ENCODE assay signal across 31 mouse cellular contexts in genomic region chr6:113712718-113713117, GRCm38 (mm10). TPM values are rescaled to one million over a fixed set of nuclear protein-coding genes. Genes with fewer than 3 reads are reported as not detected.
DNase-seq lines count a peak whose midpoint lies in the region; ATAC-seq and TF ChIP-seq lines count a peak whose summit lies in the region.
"Had no signal": no experiment of that assay in that cellular context is flagged by ENCODE, and none has a peak within 500 bp of the region (broad histone marks: within the 10 kb centered on the region; RNA-seq: fewer than 3 reads in every experiment).

No protein-coding gene starts in this region.

- no peaks in the 10 kb centered on the region for H3K27me3 ChIP-seq in intestine, embryonic 16.5 days (replicated peaks; ENCODE audit: control insufficient read depth, insufficient read depth, low read length)
- no peaks in the 10 kb centered on the region for H3K27me3 ChIP-seq in small intestine, adult 2 months (ENCODE audit: control insufficient read depth, insufficient read depth, low read length)
- no peaks in the 10 kb centered on the region for H3K27me3 ChIP-seq in hindbrain, embryonic 10.5 days (ENCODE audit: insufficient read depth, poor library complexity, severe bottlenecking)
- H3K27me3 ChIP-seq: CH12.LX; embryonic facial prominence, embryonic 13.5 days; embryonic facial prominence, embryonic 15.5 days; forebrain, embryonic 12.5 days; Patski had no signal

- no peak for DNase-seq in gastrocnemius, adult 18-20 months (ENCODE audit: low spot score)
- DNase-seq in hindbrain, embryonic 10.5 days (ENCODE audit: low spot score), result no peak
- DNase-seq: adrenal gland, adult 8-10 months; adrenal gland, postnatal 14 days; adrenal gland, postnatal 36 days; B cell, adult 2 months; cerebellum, adult 11 months; cerebellum, adult 18-20 months; cerebellum, adult 8-10 months; cerebellum, adult 9-11 months; cerebellum, postnatal 14 days; cerebellum, postnatal 36 days; embryo, embryonic 11 days had no signal

- H3K9ac ChIP-seq in intestine, embryonic 16.5 days (ENCODE audit: low read depth, low read length), result no peak overlapping the region
- H3K9ac ChIP-seq: embryonic facial prominence, embryonic 13.5 days; embryonic facial prominence, embryonic 15.5 days; forebrain, embryonic 12.5 days had no signal

- H3K4me1 ChIP-seq in bone marrow macrophage, adult 2 months (ENCODE audit: control insufficient read depth, insufficient read depth, low read length), result peaks cover 44% of the 10 kb centered on the region
- peaks cover 10% of the 10 kb centered on the region; the same call in 1 of the 2 replicates for H3K4me1 ChIP-seq in intestine, embryonic 16.5 days (ENCODE audit: control insufficient read depth, insufficient read depth, low read length)
- peaks cover 15% of the 10 kb centered on the region; the same call in 1 of the 2 replicates for H3K4me1 ChIP-seq in small intestine, adult 2 months (ENCODE audit: control insufficient read depth, insufficient read depth, insufficient read length, low read length)
- no peaks in the 10 kb centered on the region for H3K4me1 ChIP-seq in hindbrain, embryonic 10.5 days (replicated peaks)
- H3K4me1 ChIP-seq: embryonic facial prominence, embryonic 13.5 days; embryonic facial prominence, embryonic 15.5 days; forebrain, embryonic 10.5 days; forebrain, embryonic 12.5 days had no signal

- peak overlapping the region; percentile 11 for H3K27ac ChIP-seq in bone marrow macrophage, adult 2 months (ENCODE audit: insufficient read depth, low read depth, low read length)
- H3K27ac ChIP-seq in intestine, embryonic 16.5 days (ENCODE audit: low read length), result peak overlapping the region; percentile 26
- peak overlapping the region; percentile 75 for H3K27ac ChIP-seq in small intestine, adult 2 months (ENCODE audit: insufficient read depth, low read depth, low read length)
- no peak overlapping the region for H3K27ac ChIP-seq in hindbrain, embryonic 10.5 days
- H3K27ac ChIP-seq: embryonic facial prominence, embryonic 13.5 days; embryonic facial prominence, embryonic 15.5 days; forebrain, embryonic 10.5 days; forebrain, embryonic 12.5 days had no signal

- ATAC-seq in intestine, embryonic 16.5 days, result peak; percentile 56; the same call in 1 of the 2 replicates
- ATAC-seq: activated CD4-positive, CD25-positive, alpha-beta regulatory T cell, adult 4 months; CD4-positive, CD25-positive, alpha-beta regulatory T cell, adult 4 months; forebrain, embryonic 14.5 days; forebrain, embryonic 16.5 days; Patski had no signal

- H3K4me3 ChIP-seq in bone marrow macrophage, adult 2 months (ENCODE audit: insufficient read depth, low read length), result no peak overlapping the region
- H3K4me3 ChIP-seq in intestine, embryonic 16.5 days (ENCODE audit: low read length), result no peak overlapping the region
- no peak overlapping the region for H3K4me3 ChIP-seq in small intestine, adult 2 months (ENCODE audit: low read depth, low read length)
- H3K4me3 ChIP-seq in hindbrain, embryonic 10.5 days, result no peak overlapping the region
- H3K4me3 ChIP-seq: embryonic facial prominence, embryonic 13.5 days; embryonic facial prominence, embryonic 15.5 days; erythroblast, embryonic 14.5 days; forebrain, embryonic 10.5 days; forebrain, embryonic 12.5 days had no signal

- no peaks in the 10 kb centered on the region for H3K9me3 ChIP-seq in intestine, embryonic 16.5 days (ENCODE audit: control insufficient read depth, low read length)
- H3K9me3 ChIP-seq in hindbrain, embryonic 10.5 days, result no peaks in the 10 kb centered on the region
- H3K9me3 ChIP-seq: embryonic facial prominence, embryonic 13.5 days; embryonic facial prominence, embryonic 15.5 days; forebrain, embryonic 10.5 days; forebrain, embryonic 12.5 days; G1E had no signal

- no peak for TF ChIP-seq POLR2A in bone marrow macrophage, adult 2 months (IDR thresholded peaks at IDR 0.05; ENCODE audit: borderline replicate concordance, low read depth, low read length)
- no peak for TF ChIP-seq POLR2A in small intestine, adult 2 months (IDR thresholded peaks at IDR 0.05; ENCODE audit: low read depth, low read length)

- peaks cover 23% of the 10 kb centered on the region for H3K36me3 ChIP-seq in intestine, embryonic 16.5 days (ENCODE audit: control insufficient read depth, insufficient read depth, low read length)
- H3K36me3 ChIP-seq in small intestine, adult 2 months (ENCODE audit: control insufficient read depth, insufficient read depth, low read length), result peaks cover 67% of the 10 kb centered on the region
- H3K36me3 ChIP-seq in hindbrain, embryonic 10.5 days, result peaks cover 99% of the 10 kb centered on the region

- no peak overlapping the region for H3K4me2 ChIP-seq in intestine, embryonic 16.5 days (ENCODE audit: low read depth, low read length)
- H3K4me2 ChIP-seq: embryonic facial prominence, embryonic 13.5 days; embryonic facial prominence, embryonic 15.5 days; forebrain, embryonic 12.5 days had no signal

- TF ChIP-seq CTCF in bone marrow macrophage, adult 2 months (IDR thresholded peaks at IDR 0.05; ENCODE audit: low read depth, low read length), result no peak
- TF ChIP-seq CTCF in small intestine, adult 2 months (IDR thresholded peaks at IDR 0.05; ENCODE audit: extremely low read depth, insufficient read length, insufficient replicate concordance, low read depth, low read length), result no peak

- WGBS in intestine, embryonic 16.5 days, result 80% methylated on average over 3 of the region's 3 CpGs
- WGBS in small intestine, adult 2 months, result 41% methylated on average over 3 of the region's 3 CpGs
- whole genome bisulfite sequencing in hindbrain, embryonic 10.5 days, result 93% methylated on average over 3 of the region's 3 CpGs

RNA-seq across cellular contexts. Expression of gene Ghrl, which starts 7.0 kb away (rescaled TPM):
- polyA plus RNA-seq in bone marrow macrophage, adult 2 months (2012; ENCODE audit: insufficient read depth, insufficient read length, missing spikeins), result not detected in 2 replicates
- polyA plus RNA-seq in intestine, embryonic 16.5 days (2015; fragmentation: Nextera tagmentation; extraction: Ambion mirVana), result 169 and 177 TPM in 2 replicates
- 14.0 and 50.2 TPM in 2 replicates for polyA plus RNA-seq in small intestine, adult 2 months (2012; rRNA removed)
- not detected for total RNA-seq in gastrocnemius, adult 18-20 months (2021)
- polyA plus RNA-seq in hindbrain, embryonic 10.5 days (2016; fragmentation: Nextera tagmentation; extraction: Ambion mirVana), result 0.98 TPM in 1 of 2 replicates, not detected in the other
- total RNA-seq: adrenal gland, adult 18-20 months; adrenal gland, postnatal 14 days; adrenal gland, postnatal 36 days; CH12.LX; common myeloid progenitor, adult 5-6 weeks; G1E had no signal
- polyA plus RNA-seq: activated CD4-positive, CD25-positive, alpha-beta regulatory T cell, adult 4 months; CD4-positive, CD25-positive, alpha-beta regulatory T cell, adult 4 months; embryonic facial prominence, embryonic 11.5 days; erythroblast, embryonic 14.5 days; forebrain, embryonic 10.5 days; G1E had no signal

RNA-seq across cellular contexts. Expression of gene Tatdn2, which starts 15.9 kb away (rescaled TPM):
- 27.9 and 32.1 TPM in 2 replicates for polyA plus RNA-seq in bone marrow macrophage, adult 2 months (2012; ENCODE audit: insufficient read depth, insufficient read length, missing spikeins)
- polyA plus RNA-seq in intestine, embryonic 16.5 days (2015; fragmentation: Nextera tagmentation; extraction: Ambion mirVana), result 0.60 and 0.65 TPM in 2 replicates
- 11.3 and 16.6 TPM in 2 replicates for polyA plus RNA-seq in small intestine, adult 2 months (2012; rRNA removed)
- total RNA-seq in gastrocnemius, adult 18-20 months (2021), result 10 to 100 TPM; 38.0 to 47.5 TPM
- polyA plus RNA-seq in hindbrain, embryonic 10.5 days (2016; fragmentation: Nextera tagmentation; extraction: Ambion mirVana), result 0.41 and 1.2 TPM in 2 replicates

RNA-seq across cellular contexts. Expression of gene Sec13, which starts 27.8 kb away (rescaled TPM):
- 52.3 and 59.9 TPM in 2 replicates for polyA plus RNA-seq in bone marrow macrophage, adult 2 months (2012; ENCODE audit: insufficient read depth, insufficient read length, missing spikeins)
- polyA plus RNA-seq in intestine, embryonic 16.5 days (2015; fragmentation: Nextera tagmentation; extraction: Ambion mirVana), result 307 and 317 TPM in 2 replicates
- 168 and 249 TPM in 2 replicates for polyA plus RNA-seq in small intestine, adult 2 months (2012; rRNA removed)
- total RNA-seq in gastrocnemius, adult 18-20 months (2021), result 10 to 100 TPM; 64.7 to 66.4 TPM
- 291 and 296 TPM in 2 replicates for polyA plus RNA-seq in hindbrain, embryonic 10.5 days (2016; fragmentation: Nextera tagmentation; extraction: Ambion mirVana)
